Mouse (Mus musculus) ES-Bruce4 (cell line): Measurements from ENCODE around the gene Tigd3.
A peak's percentile ranks its signal among the peaks of the same experiment; 100 is the strongest.

Source experiments
- CTCF ChIP-seq: IDR thresholded peaks from one replicate; pipeline ENCODE4 v1.8.1; 2011; ENCODE audit warnings: low read depth, low read length
- EP300 ChIP-seq: IDR thresholded peaks from 2 replicates; pipeline ENCODE4 v1.6.1; 2011; ENCODE audit warnings: low read depth, low read length; ENCODE audit not compliant: insufficient read depth
- POLR2A ChIP-seq: IDR thresholded peaks from one replicate; pipeline ENCODE4 v1.8.1; 2011; ENCODE audit warnings: low read length; ENCODE audit not compliant: insufficient read depth

DNA sequence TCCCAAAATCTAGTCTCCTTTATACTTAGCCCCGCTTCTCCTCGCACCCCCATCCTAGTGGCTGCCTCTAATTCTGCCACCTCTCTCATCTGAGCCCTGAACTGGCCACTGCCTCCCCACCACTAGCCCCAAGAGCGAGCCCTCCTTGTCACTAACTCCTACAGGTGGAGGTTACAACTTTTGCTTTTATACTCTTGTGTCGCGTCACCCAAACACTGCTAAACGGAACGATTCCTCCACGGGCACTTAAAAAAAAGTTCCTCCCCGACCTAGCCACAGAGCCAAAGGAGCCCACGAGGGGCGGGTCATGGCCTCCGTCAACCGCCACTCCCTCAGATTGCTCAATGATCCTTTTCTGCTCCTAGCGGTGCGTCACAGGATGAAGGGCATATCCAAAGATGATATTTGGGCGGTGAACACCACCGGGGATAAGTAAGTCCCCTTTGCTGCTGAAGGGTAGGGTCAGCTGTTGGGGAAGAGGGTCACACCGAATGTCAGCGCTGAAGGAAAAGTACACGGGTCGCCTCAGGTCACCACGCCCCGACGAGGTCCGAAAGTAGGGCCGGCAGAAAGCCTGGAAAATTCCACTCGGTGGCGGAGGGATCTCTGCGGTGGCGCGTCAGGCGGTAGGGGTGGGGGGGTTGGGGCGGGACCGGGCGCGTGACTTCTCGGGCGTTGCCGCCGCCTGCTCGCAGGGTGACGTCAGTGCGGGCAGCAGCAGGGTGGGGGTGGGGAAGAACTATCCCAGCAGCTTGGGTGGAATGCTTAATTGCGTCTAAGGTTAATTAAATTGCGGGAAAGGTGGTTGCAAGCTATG lies 48.4 kb downstream of the Tigd3 start:
- TF ChIP-seq CTCF (no peak), EP300 (peak; percentile 97), POLR2A (peak; percentile 92)
